Mouse (Mus musculus) cerebellum, adult 11-12 months (tissue): ENCODE measurements at regions not wholly inside any gene's neighbourhood (a gene's known extent, or its start where the extent isn't known, plus 50 kb on each side); places are given as distances from the start of the nearest gene placed in this dataset.

Experiments
- DNase-seq: peaks from one replicate; pipeline ENCODE4 v3.0.0; 2022

DNA sequence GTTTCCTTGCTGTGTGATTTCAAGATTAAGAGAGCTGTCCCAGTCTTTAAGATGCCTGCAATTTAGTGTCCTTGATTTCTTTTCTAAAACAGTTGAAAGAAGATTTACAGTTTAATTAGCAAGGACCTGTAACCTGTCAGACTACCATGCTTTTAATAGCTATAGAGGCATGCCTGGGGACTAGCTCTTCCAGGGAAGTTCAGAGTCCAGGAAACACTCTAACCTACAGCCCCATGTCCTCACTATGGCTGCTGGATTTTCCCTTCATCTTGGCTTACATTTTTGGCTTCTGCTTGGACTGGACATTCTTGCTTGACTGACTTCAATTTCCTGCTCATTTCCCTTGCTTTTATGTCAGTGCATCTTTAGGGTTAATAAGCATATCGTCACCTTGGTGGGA, 61.7 kb upstream of the Mtpn start:
- no peak for DNase-seq

DNA sequence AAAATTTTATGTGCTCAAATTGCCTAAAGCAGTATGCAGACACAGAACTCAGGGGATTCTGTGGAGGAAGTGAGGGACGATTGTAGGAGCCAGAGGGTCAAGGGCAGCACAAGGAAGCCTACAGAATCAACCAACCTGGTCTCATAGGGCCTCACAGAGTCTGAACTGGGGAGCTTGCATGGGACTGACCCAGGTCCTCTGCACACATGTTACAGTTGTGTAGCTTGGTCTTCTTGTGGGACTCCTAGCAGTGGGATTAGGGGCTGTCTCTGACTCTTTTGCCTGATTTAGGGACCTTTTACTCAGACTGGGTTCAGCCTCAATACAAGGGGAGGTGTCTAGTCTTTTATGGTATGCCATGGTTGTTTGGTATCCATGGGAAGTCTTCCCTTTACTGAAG, 60.2 kb upstream of the Mtpn start:
- DNase-seq = no peak

DNA sequence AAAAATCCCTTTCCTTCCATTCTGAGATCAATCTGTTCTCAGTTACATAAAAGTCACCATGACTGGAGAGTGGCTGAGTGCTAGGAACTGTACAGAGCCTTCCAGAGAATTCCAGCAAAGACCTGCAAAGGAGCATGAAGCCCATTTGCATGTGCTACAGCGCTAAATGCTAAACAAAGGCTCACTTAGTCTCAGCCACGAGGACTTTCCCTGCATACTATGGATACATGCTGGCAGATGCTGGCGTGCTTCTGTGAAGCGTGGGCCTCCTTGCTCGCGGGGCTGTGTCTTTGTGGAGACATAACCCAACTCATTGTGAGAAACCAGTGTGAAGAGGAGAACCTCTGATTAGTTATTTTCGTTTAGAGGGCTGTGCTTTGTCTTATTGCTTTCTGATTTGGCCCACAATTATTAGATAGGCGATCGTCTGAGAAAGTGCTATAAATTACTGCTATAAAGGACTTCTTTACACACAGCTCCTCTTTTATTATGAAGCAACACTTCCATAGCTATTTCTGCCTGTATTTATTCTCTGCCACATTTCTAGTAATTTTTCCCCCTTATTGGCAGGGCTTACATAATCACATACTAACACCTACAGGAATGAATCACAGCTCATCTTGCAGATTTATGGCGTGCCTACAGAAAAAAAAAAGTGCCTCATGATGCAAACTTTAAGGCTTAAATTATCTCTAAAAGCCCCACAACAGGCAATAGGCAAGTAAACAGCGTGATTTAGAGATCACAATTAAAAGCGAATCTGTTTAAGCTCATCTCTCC, 58.9 kb upstream of the Mtpn start:
- no peak for DNase-seq

DNA sequence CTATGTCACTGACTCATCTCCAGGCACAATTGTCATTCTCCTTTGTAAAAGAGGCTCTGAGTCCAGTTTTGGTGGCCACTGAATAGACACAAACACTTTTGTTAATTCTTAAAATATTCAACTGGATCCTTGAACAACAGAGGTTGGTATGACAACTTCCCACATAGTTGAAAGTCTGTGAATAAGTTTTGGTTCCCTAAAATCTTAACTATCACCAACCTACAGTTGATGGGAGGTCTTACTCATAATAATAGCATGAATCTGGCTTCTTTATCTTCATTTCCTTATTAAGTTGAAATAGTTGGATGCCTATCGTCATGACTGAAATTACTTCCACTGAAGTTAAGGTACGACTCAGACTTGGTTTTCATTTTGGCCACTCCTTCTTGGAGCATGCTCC, 55.3 kb upstream of the Mtpn start:
- DNase-seq = no peak

GRCm38 (mm10) chr6:35592234-35592633, 52.5 kb upstream of the Mtpn start:
- no peak for DNase-seq
